Mouse (Mus musculus): Measurements from ENCODE around the gene Zfp646. TPM values are rescaled to one million over a fixed set of nuclear protein-coding genes. Genes with fewer than 3 reads are reported as not detected.
"Not testable (repeated sequence)": the region's sequence is repeated elsewhere in the genome, so short reads cannot be mapped to it uniquely, and the experiment has no call there.

The Zfp646 gene
- polyA plus RNA-seq, 1 experiment from 2014 or later: 13.8 TPM

DNA sequence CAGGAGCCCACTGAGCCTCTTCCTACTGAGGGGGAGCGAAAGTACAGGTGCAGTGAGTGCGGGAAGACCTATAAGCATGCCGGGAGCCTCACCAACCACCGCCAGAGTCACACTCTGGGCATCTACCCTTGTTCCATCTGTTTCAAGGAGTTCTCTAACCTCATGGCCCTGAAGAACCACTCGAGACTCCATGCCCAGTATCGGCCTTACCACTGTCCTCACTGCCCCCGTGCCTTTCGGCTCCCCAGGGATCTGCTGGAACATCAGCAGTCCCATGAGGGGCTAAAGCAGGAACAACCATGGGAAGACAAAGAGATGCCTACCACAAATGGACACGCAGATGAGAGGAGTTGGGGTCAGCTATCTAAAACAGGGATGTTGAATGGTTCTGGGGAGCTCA is 3.3 kb downstream of the Zfp646 start:
- no peak for DNase-seq (ENCODE audit: low spot score)

DNA sequence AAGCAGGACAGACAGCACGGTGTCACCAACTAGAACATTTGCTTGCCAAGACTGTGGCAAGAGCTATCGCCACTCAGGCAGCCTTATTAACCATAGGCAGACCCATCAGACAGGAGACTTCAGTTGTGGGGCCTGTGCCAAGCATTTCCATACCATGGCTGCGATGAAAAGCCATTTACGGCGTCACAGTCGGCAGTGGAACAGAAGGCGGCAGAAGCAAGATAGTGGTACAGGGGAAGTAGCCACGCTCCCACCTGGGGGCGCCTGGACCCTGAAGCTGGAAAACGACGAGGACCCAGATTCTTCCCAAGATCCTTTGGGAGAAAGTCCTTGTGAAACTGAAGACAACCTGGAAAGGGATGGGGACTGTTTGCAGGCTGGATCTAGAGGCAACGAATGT is 4.4 kb downstream of the Zfp646 start:
- DNase-seq (ENCODE audit: low spot score): no peak

DNA sequence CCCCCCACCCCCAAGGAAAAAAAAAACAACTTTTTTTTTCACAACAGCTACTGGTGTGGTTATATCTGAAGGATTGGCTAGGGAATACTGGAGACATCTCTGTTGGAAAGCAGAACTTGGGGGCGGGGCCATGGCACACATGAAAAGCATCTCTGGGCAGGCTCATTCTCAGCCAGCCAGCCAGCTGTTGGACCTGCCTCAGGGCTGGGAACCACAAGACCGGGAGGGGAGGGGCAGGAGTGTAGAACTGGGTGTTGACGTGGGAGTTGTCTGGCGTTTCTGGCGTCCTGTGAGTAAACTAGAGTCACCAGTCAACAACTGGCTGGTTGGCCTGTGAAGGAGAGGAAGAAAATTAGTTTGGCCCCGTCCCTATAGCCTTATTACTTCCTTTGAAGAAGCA is 9.9 kb downstream of the Zfp646 start:
- no peak for DNase-seq (ENCODE audit: low spot score)

DNA sequence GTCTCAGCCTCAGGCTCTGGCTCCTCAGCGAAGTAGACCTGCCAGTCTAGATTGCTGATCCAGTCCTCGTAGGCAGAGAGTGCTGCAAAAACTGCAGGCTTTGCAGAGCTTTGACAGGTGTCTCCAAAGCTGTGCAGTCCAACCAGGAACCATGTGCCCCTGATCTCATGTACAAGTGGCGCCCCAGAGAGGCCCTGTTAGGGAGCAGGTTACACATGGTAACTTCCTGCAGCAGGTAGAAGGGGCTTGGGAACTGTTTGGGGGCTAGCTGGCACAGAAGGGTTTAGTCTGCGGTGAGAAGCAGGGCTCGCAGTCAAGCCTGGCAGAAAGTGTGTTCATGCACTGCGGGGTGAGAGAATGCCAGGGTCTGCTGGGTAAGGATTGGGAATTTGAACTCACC is 10.5 kb downstream of the Zfp646 start:
- DNase-seq (ENCODE audit: low spot score): no peak

DNA sequence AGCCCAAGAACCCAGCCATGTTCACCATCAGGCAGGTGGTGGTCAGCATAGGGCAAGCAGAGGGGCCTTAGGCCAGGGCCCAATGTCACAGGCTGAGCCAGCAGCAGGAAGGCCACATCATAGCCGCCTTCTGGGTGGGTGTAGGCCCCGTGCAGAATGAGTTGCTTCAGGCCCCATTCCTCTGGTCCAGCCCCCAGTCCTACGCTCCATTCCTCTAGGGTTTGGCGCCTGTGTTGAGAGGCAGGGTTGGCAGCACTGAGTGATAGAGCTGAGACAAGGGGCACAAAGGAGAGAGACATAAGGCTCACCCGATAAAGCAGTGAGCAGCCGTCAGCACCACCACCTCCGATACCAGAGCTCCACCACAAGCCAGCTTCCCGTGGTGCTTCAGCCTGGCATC is 11.2 kb downstream of the Zfp646 start:
- DNase-seq (ENCODE audit: low spot score): no peak

DNA sequence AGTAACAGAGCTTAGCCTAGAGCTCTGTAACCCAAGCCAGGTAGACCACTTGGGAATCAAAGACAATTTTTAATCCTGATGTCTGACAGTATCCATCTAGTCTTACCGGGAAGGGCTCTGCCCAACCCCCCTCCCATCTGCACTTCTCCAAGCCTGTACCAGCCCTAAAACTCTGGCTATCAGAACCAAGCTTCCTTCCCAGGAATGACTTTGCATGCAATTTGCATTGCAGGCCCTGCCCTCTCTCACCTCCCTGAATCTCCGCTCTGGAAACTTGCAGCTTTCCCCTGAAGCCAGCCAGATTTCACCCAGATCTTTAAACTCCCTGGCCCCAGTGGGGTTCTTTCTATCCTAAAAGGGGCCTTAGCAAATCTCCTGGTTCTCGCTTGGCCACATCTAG is 11.8 kb downstream of the Zfp646 start:
- no peak for DNase-seq (ENCODE audit: low spot score)

DNA sequence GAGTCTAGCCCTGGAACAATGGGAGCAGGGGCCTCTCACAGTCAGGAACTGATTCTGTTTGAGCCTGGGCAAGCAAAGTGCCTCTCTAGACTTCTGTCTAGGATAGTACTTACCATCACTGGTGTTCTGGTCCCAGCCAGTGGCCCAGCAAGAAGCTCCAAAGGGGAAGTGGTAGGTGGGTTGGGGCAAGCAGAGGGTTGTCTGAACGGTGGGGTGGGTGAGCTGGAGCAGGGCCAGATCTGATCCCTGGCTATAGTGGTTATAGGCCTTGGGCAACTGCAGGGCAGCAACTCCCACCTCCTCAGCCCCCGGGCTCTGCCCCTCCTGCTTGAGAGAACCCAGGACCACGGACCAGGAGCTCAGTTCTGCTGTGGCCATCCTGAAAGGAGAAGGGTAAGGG is 12.8 kb downstream of the Zfp646 start:
- no peak for DNase-seq (ENCODE audit: low spot score)

DNA sequence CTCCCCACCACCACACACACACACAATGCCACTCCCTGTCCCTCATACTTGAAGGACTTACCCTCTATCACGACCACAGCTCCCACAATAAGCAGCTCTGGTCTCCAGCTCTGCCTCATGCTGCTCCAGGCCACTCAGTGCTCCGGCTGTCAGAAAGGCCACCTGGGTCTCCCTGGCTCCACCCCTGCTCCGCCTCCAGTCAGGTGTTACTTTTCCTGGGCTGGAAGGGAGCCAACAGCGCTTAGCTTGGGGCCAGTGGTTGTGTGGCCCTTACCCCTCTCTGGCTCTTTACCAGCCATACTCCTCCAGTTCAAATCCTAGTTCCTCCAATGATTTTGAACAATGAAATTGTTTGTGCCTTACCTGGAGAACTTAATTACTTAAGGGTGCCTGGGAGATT is 14.8 kb downstream of the Zfp646 start, which contains the start of gene Prss53:
Gene Prss53 (minus strand): TSS at position 173 of the 400 bp plus-strand sequence.
- no peak for DNase-seq (ENCODE audit: low spot score)

DNA sequence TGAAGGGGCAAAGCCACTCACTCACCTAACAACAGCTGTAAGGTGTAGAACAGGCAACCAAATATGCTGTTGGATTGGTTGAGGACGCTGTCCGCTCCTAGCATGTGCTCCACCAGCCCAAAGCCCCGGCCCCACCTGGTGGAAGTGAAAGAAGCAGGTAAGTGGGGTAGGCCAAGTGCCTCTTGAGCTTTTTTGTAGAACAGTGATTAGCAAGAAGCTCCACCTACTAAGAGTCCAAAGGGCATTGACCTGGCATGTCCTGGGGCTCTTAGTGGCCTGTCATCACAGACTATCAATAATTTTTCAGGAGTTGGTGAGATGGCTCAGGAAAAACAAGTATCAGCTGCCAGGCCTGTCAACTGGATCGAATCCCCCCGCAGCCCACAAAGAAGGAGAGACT is 18.5 kb downstream of the Zfp646 start:
- no peak for DNase-seq (ENCODE audit: low spot score)

DNA sequence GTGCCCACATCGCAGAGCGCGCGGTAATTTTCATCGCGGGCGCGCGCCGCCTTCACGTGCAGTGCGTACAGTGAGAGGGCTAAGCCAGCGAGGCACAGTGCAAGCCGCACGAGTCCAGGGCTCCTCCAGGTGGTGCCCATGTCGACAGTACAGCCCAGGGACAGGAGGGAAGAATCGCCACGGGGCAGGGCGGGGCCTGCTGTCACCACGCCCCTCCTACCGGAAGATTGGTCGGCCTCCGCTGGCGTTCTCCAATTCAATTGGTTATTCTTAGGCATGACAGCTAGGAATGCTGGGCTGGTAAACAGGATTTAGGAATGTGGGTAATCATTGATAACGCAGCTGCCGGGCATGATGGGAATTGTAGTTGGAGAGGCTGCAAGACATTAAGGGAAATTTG is 19.4 kb downstream of the Zfp646 start, which contains the start of the genes Gm21974 and Vkorc1:
Gene Gm21974 (minus strand): TSS at position 13 of the 400 bp plus-strand sequence.
Gene Vkorc1 (minus strand): TSS at position 176 of the 400 bp plus-strand sequence.
- peak; percentile 86 for DNase-seq (ENCODE audit: low spot score)

DNA sequence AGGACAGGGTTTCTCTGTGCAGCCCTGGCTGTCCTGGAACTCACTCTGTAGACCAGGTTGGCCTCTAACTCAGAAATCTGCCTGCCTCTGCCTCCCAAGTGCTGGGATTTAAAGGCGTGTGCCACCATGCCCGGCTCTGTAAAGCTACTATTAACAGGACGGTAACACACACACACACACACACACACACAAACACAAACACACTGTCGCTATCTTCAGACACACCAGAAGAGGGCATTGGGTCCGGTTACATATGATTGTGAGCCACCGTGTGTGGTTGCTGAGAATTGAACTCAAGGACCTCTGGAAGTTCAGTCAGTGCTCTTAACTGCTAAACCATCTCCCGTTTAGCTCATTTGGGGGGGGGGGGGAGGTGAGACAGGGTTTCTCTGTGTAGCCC is 19.9 kb downstream of the Zfp646 start:
- not testable (repeated sequence) for DNase-seq (ENCODE audit: low spot score)

DNA sequence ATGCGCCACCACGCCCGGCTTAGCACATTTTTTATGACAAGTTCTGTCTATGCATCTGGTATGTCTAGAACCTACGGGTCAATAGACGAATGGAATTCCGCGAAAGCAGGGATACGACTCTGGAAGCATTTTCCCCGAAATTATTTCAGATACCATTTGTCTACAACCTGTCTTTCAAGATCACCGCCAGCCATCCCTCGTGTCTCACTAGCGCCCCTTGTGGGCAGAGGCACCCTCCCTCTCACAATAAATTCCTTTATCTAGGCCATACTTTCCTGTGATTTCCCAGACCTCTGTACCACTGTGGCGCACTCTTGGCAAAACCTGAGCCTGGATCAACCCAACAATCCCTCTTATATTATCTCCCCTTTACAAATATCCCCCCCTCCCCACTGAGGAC is 20.4 kb downstream of the Zfp646 start:
- DNase-seq (ENCODE audit: low spot score): peak; percentile 57

DNA sequence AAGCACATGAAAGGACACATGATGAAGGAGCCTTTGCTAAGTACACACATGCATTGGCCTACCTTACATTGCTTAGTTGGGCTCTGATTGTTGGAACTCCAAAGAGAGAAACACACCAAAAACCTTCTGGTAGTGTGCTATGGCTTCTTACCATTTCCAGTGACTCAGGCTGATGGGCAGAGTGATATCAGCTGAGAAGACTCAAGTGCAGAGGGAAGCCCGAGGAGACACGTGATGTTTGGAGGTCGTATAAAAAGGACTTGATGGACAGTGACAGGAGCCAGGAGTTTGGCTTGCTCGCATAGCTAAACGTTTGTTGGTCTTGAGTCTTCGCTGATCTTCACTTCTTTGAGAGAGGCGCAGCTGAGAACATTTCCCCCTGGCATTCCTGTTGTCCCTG is 21.5 kb downstream of the Zfp646 start:
- no peak for DNase-seq (ENCODE audit: low spot score)

DNA sequence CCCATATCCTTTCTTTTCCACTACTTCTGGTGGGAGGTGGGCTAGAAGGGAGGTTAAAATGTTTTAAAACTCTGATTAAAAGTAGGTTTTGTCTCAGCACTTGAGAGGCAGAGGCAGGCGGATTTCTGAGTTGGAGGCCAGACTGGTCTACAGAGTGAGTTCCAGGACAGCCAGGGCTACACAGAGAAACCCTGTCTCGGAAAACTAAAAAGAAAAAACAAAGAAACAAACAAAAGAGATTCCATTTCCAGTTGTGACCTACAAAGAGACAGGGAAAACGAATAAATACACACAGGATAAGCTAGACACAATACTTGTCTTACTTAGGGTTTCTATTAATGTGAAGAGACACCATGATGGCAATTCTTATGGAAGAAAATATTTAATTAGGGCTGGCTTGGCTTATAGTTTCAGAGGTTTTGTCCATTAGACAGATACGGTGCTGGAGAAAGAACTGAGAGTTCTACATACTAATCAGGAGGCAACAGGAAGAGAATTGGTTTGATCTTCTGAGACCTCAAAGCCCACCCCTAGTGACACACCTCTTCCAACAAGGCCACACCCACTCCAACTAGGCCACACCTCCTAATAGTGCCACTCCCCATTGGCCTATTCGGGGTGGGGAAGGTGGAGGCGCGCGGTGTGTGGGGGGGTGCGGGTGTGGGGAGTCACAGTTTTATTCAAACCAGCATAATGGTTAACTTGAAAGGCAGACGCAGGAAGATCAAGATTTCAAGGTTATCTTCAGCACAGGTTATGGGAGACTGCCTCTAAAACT is 22.3 kb downstream of the Zfp646 start:
- DNase-seq (ENCODE audit: low spot score): peak; percentile 57

DNA sequence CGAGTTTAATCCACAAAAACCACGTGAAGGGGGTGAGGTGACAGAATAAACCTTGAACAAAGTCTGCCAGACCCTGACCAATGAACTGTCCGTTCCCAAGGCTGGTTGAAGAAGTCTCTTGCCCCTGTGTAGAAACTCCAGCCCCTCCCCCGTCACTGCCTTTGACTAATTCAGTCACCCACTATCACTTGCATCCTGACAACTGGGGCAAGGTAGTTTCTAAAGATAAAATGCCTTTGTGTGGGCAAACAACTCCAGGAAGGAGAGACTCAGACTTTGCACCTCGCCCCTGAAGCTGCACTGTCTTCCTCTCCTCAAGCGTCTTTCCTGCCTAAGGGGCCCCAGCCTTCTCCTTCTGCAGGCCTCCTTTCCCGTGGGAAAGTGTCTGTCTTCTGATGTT is 24.0 kb downstream of the Zfp646 start:
- peak; percentile 46 for DNase-seq (ENCODE audit: low spot score)

DNA sequence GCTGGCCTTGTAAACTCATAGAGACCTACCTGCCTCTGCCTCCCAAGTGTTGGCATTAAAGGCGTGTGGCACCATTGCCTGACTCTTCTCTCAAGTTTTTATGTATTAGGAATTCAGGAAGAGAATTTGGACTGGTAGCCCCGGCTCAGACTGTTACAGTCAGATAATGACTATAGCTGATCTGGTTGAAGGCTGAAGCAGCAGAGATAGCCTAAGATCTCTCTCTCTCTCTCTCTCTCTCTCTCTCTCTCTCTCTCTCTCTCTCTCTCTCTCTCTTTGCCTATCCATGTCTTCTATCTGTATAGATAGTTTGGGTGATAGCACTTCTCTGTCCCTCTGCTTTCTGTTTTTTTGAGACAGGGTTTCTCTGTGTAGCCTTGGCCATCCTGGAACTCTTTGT is 25.8 kb downstream of the Zfp646 start:
- no peak for DNase-seq (ENCODE audit: low spot score)

DNA sequence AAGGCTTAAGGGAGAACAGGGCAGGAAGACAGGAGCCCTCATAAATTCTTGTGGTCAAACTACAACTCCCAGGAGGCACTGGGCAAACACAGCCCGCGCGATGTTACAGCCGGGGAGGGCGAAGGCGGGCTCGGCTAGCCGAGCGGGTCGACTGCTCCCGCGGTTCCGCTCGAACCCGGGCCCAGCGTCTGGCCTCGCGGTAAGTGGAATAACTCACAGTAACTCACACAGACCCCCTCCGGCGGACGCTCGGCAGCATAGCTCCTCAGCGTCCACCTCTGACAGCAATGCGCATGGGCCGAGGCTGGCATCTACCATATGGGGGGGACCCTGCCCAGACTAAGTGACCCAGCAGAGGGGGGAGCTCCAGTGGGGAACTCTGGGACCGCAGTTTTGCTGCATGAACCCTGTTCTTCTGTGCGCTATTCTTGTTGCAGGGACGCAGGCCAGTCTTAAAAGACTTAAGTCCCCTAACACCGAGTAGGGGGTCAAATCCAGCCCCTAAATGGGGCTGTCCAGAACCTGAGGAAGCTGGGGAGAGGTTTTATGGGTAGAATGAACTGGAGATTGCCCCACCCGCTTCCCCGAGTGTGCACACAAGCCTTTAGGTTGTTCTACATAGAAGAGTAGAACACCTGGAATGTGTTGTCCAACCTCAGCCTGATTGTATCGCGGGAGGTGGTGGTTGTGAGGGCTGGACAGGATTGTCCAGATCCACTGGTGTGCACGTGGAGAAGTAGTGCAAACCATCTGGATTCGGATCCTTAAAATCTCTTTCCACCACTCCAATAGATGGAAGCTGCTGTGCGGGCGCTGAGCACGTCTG is 28.2 kb downstream of the Zfp646 start, which contains the start of gene Bckdk:
Gene Bckdk (plus strand): TSS at position 112 of the 826 bp plus-strand sequence.
- peak; percentile 74 for DNase-seq (ENCODE audit: low spot score)

DNA sequence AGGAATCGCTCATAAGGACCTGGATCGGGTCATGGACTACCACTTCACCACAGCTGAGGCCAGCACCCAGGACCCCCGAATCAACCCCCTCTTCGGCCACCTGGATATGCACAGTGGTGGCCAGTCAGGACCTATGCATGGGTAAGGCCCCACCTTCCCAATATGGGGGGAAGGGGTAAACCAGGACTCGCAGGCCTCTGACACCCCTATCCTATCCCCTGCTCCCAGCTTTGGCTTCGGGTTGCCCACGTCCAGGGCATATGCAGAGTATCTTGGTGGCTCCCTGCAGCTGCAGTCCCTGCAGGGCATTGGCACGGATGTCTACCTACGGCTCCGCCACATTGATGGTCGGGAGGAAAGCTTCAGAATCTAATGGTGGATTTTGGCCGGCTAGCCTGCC is 31.9 kb downstream of the Zfp646 start:
- no peak for DNase-seq (ENCODE audit: low spot score)

DNA sequence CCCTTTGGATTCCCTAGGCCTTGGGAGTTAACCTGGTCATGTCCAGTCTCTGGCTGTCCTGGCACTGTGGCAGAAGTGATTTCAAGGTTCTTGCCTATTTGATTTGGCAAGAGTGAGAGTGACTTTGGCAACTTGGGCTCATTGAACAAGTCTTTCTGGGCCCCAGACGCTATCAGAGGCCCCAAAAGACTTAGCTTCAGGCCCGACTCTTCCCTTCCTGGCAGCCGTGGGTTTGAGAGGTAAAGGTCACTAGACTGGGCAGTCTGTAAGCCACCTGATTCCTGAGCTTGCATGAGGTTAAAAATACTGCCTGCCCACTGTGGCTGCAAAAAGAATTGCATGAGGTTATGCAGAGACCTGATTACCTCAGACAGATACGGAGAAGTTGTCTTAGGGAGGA is 32.6 kb downstream of the Zfp646 start:
- no peak for DNase-seq (ENCODE audit: low spot score)

DNA sequence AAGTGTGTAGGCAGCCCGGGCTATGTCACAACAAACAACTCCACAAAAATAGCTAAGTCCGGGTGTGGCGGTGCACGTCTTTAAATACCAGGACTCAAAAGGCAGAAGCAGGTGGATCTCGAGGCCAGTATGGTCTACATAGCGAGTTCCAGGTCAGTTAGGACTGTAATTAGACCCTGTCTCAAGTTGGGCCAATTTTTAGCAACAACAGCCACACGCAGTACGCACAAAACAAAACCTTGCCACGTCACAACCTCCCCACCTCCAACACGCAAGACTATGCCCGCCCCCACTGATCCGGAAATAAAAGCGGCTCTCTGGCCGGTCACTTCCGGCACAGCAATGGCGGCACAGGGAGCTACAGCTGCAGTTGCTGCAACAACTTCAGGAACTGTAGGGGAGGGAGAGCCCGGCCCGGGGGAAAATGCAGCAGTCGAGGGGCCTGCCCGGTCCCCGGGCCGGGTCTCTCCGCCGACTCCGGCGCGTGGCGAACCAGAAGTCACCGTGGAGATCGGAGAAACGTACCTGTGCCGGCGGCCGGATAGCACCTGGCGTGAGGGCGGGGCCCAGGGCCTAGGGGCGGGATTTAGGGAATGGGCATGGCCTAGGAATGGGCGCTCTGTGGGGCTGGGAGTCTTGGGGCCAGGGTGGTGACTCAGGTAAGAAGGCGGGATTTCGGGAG is 36.3 kb downstream of the Zfp646 start, which contains the start of gene Kat8:
Gene Kat8 (plus strand): TSS at position 327 of the 682 bp plus-strand sequence.
- peak; percentile 91 for DNase-seq (ENCODE audit: low spot score)

DNA sequence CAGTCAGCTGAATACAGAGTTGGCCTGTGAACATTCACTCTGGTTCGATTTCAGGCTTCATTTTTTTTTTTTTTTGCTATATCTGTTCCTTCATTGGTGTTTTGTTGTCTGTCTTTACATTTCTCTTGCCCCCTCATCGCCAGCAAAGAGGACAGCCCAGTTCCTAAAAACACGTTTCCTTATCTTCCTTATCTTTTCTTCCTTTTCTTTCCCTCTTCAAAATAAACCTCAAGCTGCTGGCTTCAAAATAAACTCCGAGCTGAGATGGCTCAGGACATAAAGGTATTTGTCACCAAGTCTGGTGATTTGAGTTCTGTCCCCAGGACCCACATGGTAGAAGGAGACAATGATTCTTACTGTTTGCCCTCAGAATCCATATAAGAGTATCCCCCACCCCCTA is 36.9 kb downstream of the Zfp646 start:
- DNase-seq (ENCODE audit: low spot score): no peak

DNA sequence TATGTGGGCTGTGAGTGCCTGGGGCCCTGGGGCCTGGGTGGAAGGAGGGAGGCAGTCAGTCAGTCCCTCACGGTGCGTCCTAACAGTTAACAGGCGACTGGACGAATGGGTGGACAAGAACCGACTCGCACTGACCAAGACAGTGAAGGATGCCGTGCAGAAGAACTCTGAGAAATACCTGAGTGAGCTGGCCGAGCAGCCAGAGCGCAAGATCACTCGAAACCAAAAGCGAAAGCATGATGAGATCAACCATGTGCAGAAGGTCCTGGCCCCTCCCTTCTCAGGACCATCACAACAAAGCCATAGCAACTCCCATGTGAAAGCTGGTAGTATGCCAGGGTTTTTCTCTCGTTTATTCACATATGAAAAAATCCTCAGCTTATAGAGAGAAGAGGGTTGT is 39.3 kb downstream of the Zfp646 start:
- DNase-seq (ENCODE audit: low spot score): no peak

Measured in thymus, postnatal 0 days (tissue).